Mouse (Mus musculus) lung, adult 2 months (tissue): ENCODE measurements around the gene Ifitm6. TPM values are rescaled to one million over a fixed set of nuclear protein-coding genes. Genes with fewer than 3 reads are reported as not detected.
"Not testable (repeated sequence)": the region's sequence is repeated elsewhere in the genome, so short reads cannot be mapped to it uniquely, and the experiment has no call there.

ENCODE experiments used
- DNase-seq: peaks from one replicate; pipeline ENCODE4 v3.0.0; 2022
- H3K4me1 ChIP-seq: fragments of 200-500 bp; 2 replicates; pipeline ENCODE4 v1.6.1; 2011; ENCODE audit warnings: low read length; ENCODE audit not compliant: control insufficient read depth, insufficient read depth
- H3K4me3 ChIP-seq: fragments of 200-500 bp; replicated peaks from 2 replicates; pipeline ENCODE3; 2011; ENCODE audit warnings: low read depth, mild to moderate bottlenecking, control low read depth, low read length; ENCODE audit errors: extremely low read depth
- CTCF ChIP-seq: fragments of 200-500 bp; IDR thresholded peaks from 2 replicates; pipeline ENCODE4 v1.5.1; 2011; ENCODE audit warnings: mild to moderate bottlenecking, low read length, control low read depth; ENCODE audit not compliant: insufficient read depth
- POLR2A ChIP-seq: fragments of 200-500 bp; IDR thresholded peaks from 2 replicates; pipeline ENCODE4 v1.6.1; 2011; ENCODE audit warnings: low read depth, mild to moderate bottlenecking, control low read depth, low read length, borderline replicate concordance; ENCODE audit errors: extremely low read depth
- WGBS: fragments of 180-500 bp; shearing (Covaris S2); methylation state at CpG from one replicate; pipeline ENCODE4 v1.1.7; 2018; 5-methylcytosine and 5-hydroxymethylcytosine counted together
- polyA plus RNA-seq: library from polyadenylated mRNA; depleted of rRNA; stranded (reverse); fragments of >200 nt; gene quantifications from 2 replicates; pipeline ENCODE4 v1.2.3, GENCODE M21; 2012; rRNA removed

Ifitm6 gene
- polyA plus RNA-seq, result 10.6 and 24.3 TPM in 2 replicates

- 86% methylated on average over 1 of the region's 1 CpGs for WGBS
- H3K4me1 ChIP-seq, result not testable (repeated sequence)
Observed at GRCm38 (mm10) chr7:141017824-141018223, at the start of gene Ifitm6. TSS of gene Ifitm6 (minus strand) at chr7:141017924.

GRCm38 (mm10) chr7:141064576-141064975, 46.9 kb upstream of the Ifitm6 start:
- no peak overlapping the region for H3K4me3 ChIP-seq
- H3K4me1 ChIP-seq, result peaks cover 2% of the 10 kb centered on the region; the same call in 1 of the 2 replicates
- 75% methylated on average over 7 of the region's 7 CpGs for WGBS
- TF ChIP-seq POLR2A (no peak), CTCF (no peak)
- no peak for DNase-seq

More at GRCm38 (mm10) chr7:141017824-141018223, at the start of gene Ifitm6:
- DNase-seq, H3K4me3 ChIP-seq: not testable (repeated sequence)

GRCm38 (mm10) chr7:141064175-141064574, 46.5 kb upstream of the Ifitm6 start:
- 54% methylated on average over 7 of the region's 7 CpGs for WGBS
- H3K4me3 ChIP-seq, result no peak overlapping the region
- H3K4me1 ChIP-seq, result peaks cover 2% of the 10 kb centered on the region; the same call in 1 of the 2 replicates
- DNase-seq, result no peak
- no peak for TF ChIP-seq CTCF
- no peak for TF ChIP-seq POLR2A

- no peak for TF ChIP-seq POLR2A
- no peak for TF ChIP-seq CTCF
- WGBS, result 94% methylated on average over 3 of the region's 3 CpGs
- DNase-seq, result no peak
- Histone ChIP-seq H3K4me3 (no peak overlapping the region), H3K4me1 (peaks cover 2% of the 10 kb centered on the region; the same call in 1 of the 2 replicates)
Observed at GRCm38 (mm10) chr7:141063353-141063752, 45.6 kb upstream of the Ifitm6 start.

GRCm38 (mm10) chr7:141062525-141062924, 44.8 kb upstream of the Ifitm6 start:
- no peak for DNase-seq
- no peak for TF ChIP-seq CTCF
- no peak for TF ChIP-seq POLR2A
- no peak overlapping the region for H3K4me3 ChIP-seq
- H3K4me1 ChIP-seq, result peaks cover 2% of the 10 kb centered on the region; the same call in 1 of the 2 replicates
- WGBS, result 83% methylated on average over 7 of the region's 7 CpGs

GRCm38 (mm10) chr7:141061269-141061692, 43.6 kb upstream of the Ifitm6 start:
- no peak for DNase-seq
- no peak for TF ChIP-seq POLR2A
- TF ChIP-seq CTCF, result no peak
- 5% methylated on average over 37 of the region's 37 CpGs for WGBS
- Histone ChIP-seq H3K4me1 (peaks cover 2% of the 10 kb centered on the region; the same call in 1 of the 2 replicates), H3K4me3 (no peak overlapping the region)

GRCm38 (mm10) chr7:141060426-141061242, 42.9 kb upstream of the Ifitm6 start, which contains the start of gene B4galnt4:
TSS of gene B4galnt4 (plus strand) at chr7:141061104.
- 1% methylated on average over 71 of the region's 72 CpGs for WGBS
- Histone ChIP-seq H3K4me3 (peak within 1 kb of the TSS; percentile 27), H3K4me1 (peaks cover 2% of the 10 kb centered on the region; the same call in 1 of the 2 replicates)
- DNase-seq, result peak; percentile 44
- TF ChIP-seq CTCF, result no peak
- TF ChIP-seq POLR2A, result no peak

GRCm38 (mm10) chr7:141059929-141060328, 42.2 kb upstream of the Ifitm6 start:
- no peak for DNase-seq

GRCm38 (mm10) chr7:141058601-141059341, 41.0 kb upstream of the Ifitm6 start:
- Histone ChIP-seq H3K4me1 (peaks cover 2% of the 10 kb centered on the region; the same call in 1 of the 2 replicates), H3K4me3 (no peak overlapping the region)
- no peak for DNase-seq
- no peak for TF ChIP-seq POLR2A
- TF ChIP-seq CTCF, result no peak
- WGBS, result 86% methylated on average over 14 of the region's 14 CpGs

More at GRCm38 (mm10) chr7:141059929-141060328, 42.2 kb upstream of the Ifitm6 start:
- 64% methylated on average over 2 of the region's 2 CpGs for WGBS
- TF ChIP-seq POLR2A (no peak), CTCF (no peak)
- Histone ChIP-seq H3K4me3 (no peak overlapping the region), H3K4me1 (peaks cover 2% of the 10 kb centered on the region; the same call in 1 of the 2 replicates)
